In genomic region chr3:90525421-90525820, GRCm38 (mm10) we compare ENCODE assay signal across 8 mouse cellular contexts. TPM values are rescaled to one million over a fixed set of nuclear protein-coding genes. Genes with fewer than 3 reads are reported as not detected.
DNase-seq lines count a peak whose midpoint lies in the region; ATAC-seq and TF ChIP-seq lines count a peak whose summit lies in the region.

No protein-coding gene starts in this region.

- 55% methylated on average over 4 of the region's 4 CpGs for WGBS in liver, embryonic 12.5 days (ENCODE audit: insufficient replicate concordance)
- WGBS in kidney, adult 2 months = 64% methylated on average over 4 of the region's 4 CpGs

- peaks cover 3% of the 10 kb centered on the region; the same call in 1 of the 2 replicates for H3K36me3 ChIP-seq in liver, embryonic 12.5 days
- H3K36me3 ChIP-seq in kidney, adult 2 months (ENCODE audit: control insufficient read depth, insufficient read depth, low read length) = no peaks in the 10 kb centered on the region; the same call in 1 of the 2 replicates

- TF ChIP-seq CTCF in kidney, adult 2 months (conservative IDR thresholded peaks at IDR 0.05; ENCODE audit: insufficient read depth, insufficient read length, low read depth, low read length) = peak; percentile 82

- TF ChIP-seq POLR2A in kidney, adult 2 months (IDR thresholded peaks at IDR 0.05; ENCODE audit: low read depth, low read length) = no peak

- H3K27me3 ChIP-seq in liver, embryonic 12.5 days (replicated peaks) = no peaks in the 10 kb centered on the region
- no peaks in the 10 kb centered on the region for H3K27me3 ChIP-seq in kidney, adult 2 months (replicated peaks; ENCODE audit: control insufficient read depth, insufficient read depth, low read length)

- no peaks in the 10 kb centered on the region for H3K9me3 ChIP-seq in liver, embryonic 12.5 days (replicated peaks)

- H3K27ac ChIP-seq in liver, embryonic 12.5 days = no peak overlapping the region
- H3K27ac ChIP-seq in kidney, adult 2 months (ENCODE audit: insufficient read depth, low read depth, low read length) = no peak overlapping the region

- no peak overlapping the region for H3K4me2 ChIP-seq in liver, embryonic 12.5 days

- DNase-seq in adrenal gland, postnatal 14 days = peak; percentile 65
- DNase-seq in adrenal gland, postnatal 25 days = no peak
- peak; percentile 25 for DNase-seq in liver
- peak; percentile 32 for DNase-seq in c-Kit-positive CD71-positive TER-119-positive erythroid progenitor cells, embryonic 14.5 days (ENCODE audit: low spot score)
- DNase-seq in kidney, adult 2 months = peak; percentile 81
- peak; percentile 85 for DNase-seq in lung, postnatal 10 days
- DNase-seq in spleen, postnatal 10 days (ENCODE audit: low spot score in 2 of 2) = no peak

- H3K4me3 ChIP-seq in liver, embryonic 12.5 days = no peak overlapping the region
- no peak overlapping the region for H3K4me3 ChIP-seq in kidney, adult 2 months (ENCODE audit: insufficient read depth, low read depth, low read length)

- no peaks in the 10 kb centered on the region for H3K4me1 ChIP-seq in liver, embryonic 12.5 days
- H3K4me1 ChIP-seq in kidney, adult 2 months (ENCODE audit: control insufficient read depth, insufficient read depth, low read length) = no peaks in the 10 kb centered on the region

- ATAC-seq in liver, embryonic 12.5 days = no peak

- H3K9ac ChIP-seq in liver, embryonic 12.5 days = no peak overlapping the region

RNA-seq across cellular contexts. Expression of gene S100a14, which starts 1.2 kb away (rescaled TPM):
- total RNA-seq in adrenal gland, postnatal 14 days (2021) = 0.56 and 0.85 TPM in 2 replicates
- total RNA-seq in adrenal gland, postnatal 25 days (2021) = 0.52 and 0.95 TPM in 2 replicates
- not detected in 2 replicates for polyA plus RNA-seq in liver, embryonic 12.5 days (2016; fragmentation: Nextera tagmentation; extraction: Ambion mirVana)
- 0.45 and 0.61 TPM in 2 replicates for polyA plus RNA-seq in kidney, adult 2 months (2012; rRNA removed)

RNA-seq across cellular contexts. Expression of gene S100a13, which starts 11.2 kb away (rescaled TPM):
- total RNA-seq in adrenal gland, postnatal 14 days (2021) = 75.0 and 84.7 TPM in 2 replicates
- total RNA-seq in adrenal gland, postnatal 25 days (2021) = 28.8 and 41.1 TPM in 2 replicates
- 18.4 and 20.4 TPM in 2 replicates for polyA plus RNA-seq in liver, embryonic 12.5 days (2016; fragmentation: Nextera tagmentation; extraction: Ambion mirVana)
- polyA plus RNA-seq in kidney, adult 2 months (2012; rRNA removed) = 64.7 and 65.4 TPM in 2 replicates

RNA-seq across cellular contexts. Expression of gene S100a1, which starts 11.2 kb away (rescaled TPM):
- 294 and 337 TPM in 2 replicates for total RNA-seq in adrenal gland, postnatal 14 days (2021)
- 108 and 131 TPM in 2 replicates for total RNA-seq in adrenal gland, postnatal 25 days (2021)
- 13.2 and 15.0 TPM in 2 replicates for polyA plus RNA-seq in liver, embryonic 12.5 days (2016; fragmentation: Nextera tagmentation; extraction: Ambion mirVana)
- polyA plus RNA-seq in kidney, adult 2 months (2012; rRNA removed) = 625 and 771 TPM in 2 replicates

RNA-seq across cellular contexts. Expression of gene S100a16, which starts 11.6 kb away (rescaled TPM):
- total RNA-seq in adrenal gland, postnatal 14 days (2021) = 63.6 and 71.4 TPM in 2 replicates
- 48.4 and 52.1 TPM in 2 replicates for total RNA-seq in adrenal gland, postnatal 25 days (2021)
- polyA plus RNA-seq in liver, embryonic 12.5 days (2016; fragmentation: Nextera tagmentation; extraction: Ambion mirVana) = 32.8 TPM in 2 replicates
- polyA plus RNA-seq in kidney, adult 2 months (2012; rRNA removed) = 124 and 140 TPM in 2 replicates

RNA-seq across cellular contexts. Expression of gene Chtop, which starts 16.1 kb away (rescaled TPM):
- total RNA-seq in adrenal gland, postnatal 14 days (2021) = 108 and 112 TPM in 2 replicates
- total RNA-seq in adrenal gland, postnatal 25 days (2021) = 115 and 124 TPM in 2 replicates
- polyA plus RNA-seq in liver, embryonic 12.5 days (2016; fragmentation: Nextera tagmentation; extraction: Ambion mirVana) = 85.7 and 88.1 TPM in 2 replicates
- 26.6 and 36.6 TPM in 2 replicates for polyA plus RNA-seq in kidney, adult 2 months (2012; rRNA removed)

Comparison
In these comparisons a context has a peak if more than half of its experiments do, and no peak if none do; other contexts are left out.
1. DNase-seq: peak in adrenal gland, postnatal 14 days (single experiment), liver (single experiment), c-Kit-positive CD71-positive TER-119-positive erythroid progenitor cells, embryonic 14.5 days (single experiment), kidney, adult 2 months (single experiment) and lung, postnatal 10 days (single experiment); none in adrenal gland, postnatal 25 days (single experiment) and spleen, postnatal 10 days (0 of 2).